Mouse (Mus musculus): ENCODE measurements around the gene Pnck.

Gene Pnck

DNA sequence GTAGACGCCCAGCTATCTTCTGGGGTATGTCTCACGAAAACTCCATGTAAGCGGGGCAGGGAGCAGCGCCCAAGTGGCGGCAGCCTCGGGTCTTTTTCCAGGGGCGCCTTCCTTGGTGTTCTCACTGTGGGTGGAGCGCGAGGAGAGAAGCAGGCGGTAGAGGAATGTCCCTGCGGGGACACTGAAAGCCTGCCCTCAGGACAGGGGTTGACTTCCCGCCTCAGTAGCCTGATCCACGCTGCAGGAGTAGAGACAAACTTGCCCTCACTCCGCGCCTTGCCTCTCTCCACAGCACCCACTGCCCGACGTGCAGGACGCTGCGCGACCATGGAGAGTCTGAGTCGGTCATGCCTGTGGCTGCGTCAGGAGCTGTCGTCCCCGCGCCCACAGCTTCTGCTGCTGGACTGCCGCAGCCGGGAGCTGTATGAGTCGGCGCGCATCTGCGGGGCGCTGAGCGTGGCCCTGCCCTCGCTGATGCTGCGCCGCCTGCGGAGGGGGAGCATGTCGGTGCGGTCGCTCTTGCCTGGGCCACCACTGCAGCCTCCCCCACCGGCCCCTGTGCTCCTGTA is 19.9 kb downstream of the Pnck start:
- in situ Hi-C loops (cut with MboI, MseI) = no loop called here

DNA sequence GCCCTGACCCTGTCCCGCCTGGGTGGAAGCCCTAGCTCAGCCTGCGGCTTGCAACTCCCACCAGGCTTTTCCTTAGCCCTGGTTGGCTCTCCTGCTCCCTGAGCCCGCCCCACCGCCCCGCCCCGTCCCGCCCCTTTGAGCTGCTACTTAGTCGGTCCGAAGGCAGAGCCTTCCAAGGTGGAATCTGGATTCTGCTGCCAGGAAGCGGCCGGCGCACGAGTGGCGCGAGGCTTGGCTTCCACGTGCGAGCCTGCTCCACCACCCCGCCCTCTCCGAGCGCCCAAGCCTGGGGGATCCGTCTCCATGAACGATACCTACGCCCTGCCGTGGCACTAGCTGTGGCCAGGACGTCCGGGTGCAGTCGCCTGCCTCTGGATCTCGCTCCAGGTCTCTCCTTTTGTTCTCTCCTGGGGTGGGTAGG is 20.7 kb downstream of the Pnck start, which contains the start of gene Dusp9:
TSS of gene Dusp9 (plus strand) at position 165 of the 421 bp plus-strand sequence.
- in situ Hi-C loops (cut with MboI, MseI) = no loop called here

DNA sequence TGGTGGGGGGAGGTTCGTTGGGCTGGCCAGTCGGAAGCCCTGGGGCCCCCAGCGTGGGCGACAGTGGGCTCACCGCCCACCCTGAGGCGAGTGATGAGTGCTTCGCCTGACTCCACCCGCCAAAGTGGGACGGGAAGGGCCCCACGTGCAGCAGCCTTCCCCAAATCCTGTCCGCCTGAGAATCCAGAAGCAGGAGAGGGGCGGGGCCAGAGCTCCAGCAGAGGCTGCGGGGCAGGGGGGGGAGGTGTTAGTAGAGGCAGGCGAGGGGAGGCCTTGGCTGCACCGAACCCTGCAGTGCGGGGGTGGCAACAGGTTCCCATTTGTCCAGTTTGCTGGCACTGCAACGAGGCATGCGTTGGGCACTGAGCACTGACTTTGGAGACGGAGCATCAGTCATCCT is 22.5 kb downstream of the Pnck start:
- in situ Hi-C loops (cut with MboI, MseI) = no loop called here

DNA sequence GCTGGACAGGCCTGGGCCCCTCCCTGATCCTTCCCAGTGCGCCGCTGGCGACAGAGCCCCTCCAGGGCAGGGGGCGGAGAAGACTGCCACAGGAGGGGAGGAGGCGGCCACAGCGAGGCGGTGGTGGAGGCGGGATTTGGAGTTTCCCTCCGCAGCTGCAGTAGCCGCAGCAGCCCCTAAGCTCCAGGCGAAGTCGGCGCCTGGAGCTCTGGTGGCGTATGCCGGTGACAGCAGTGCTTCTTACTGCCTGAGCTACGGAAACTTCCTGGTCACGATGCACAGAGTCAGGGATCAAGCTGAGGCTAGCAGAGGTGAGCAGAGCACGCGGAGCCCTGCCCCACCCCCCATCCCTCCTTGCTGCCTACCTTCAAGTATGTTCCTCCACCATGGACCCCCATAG is 24.5 kb downstream of the Pnck start:
- in situ Hi-C loops (cut with MboI, MseI) = no loop called here

DNA sequence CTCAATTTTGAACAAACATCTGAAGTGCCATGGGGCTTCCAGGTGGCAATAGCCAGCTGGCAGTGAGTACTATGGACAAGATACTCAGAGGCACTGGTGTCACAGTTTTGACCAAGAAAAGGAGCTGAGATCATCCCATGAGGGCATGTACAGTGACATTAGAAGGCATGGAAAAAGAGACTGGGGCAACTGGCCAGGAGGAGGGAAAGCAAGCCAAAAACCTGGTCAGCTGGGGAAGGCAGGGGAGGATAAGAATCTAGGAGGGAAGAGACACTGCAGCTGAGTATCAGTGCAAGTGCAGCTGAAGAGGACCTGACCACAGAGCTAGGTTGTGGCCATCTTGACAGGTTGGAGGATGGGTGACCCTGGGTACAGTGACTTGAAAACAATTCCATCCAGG is 32.9 kb downstream of the Pnck start:
- in situ Hi-C loops (cut with MboI, MseI) = no loop called here

DNA sequence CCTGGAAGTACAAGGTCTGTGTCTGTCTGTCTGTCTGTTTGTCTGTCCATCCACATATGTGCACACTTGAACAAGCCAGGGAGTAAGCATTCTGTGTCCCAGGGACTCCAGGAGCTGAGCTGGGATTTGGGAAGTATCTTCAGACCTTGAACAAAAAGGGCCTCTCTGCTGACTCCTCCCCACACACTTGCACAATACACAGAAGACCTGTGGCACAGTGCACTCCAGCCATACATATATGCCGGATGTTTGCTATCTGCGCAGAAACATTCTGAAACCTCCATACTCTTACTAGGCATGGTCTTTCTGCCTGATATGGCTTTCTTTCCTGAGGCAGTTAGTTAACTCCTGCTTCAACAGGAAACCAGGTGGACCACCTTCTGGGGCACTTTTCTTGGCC is 40.0 kb downstream of the Pnck start:
- in situ Hi-C loops (cut with MboI, MseI) = no loop called here

DNA sequence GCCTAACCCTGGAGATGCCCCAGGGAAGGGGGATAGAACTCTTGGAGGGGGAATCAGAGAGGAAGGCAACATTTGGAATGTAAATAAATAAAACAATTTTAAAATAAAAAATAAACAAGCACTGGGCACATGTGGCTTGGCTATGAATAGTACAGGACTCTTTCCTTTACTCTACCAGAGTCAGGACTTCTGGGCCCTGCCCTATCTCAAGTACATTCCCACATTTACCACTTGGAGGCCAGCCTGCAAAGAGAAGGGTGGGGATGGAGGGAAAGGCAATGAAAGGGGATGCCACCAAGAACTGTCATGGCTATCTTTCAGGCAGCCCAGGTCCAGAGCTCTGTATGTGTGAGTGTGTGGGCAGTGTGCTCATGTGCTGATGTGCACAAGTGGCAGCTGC is 40.5 kb downstream of the Pnck start:
- in situ Hi-C loops (cut with MboI, MseI) = no loop called here

DNA sequence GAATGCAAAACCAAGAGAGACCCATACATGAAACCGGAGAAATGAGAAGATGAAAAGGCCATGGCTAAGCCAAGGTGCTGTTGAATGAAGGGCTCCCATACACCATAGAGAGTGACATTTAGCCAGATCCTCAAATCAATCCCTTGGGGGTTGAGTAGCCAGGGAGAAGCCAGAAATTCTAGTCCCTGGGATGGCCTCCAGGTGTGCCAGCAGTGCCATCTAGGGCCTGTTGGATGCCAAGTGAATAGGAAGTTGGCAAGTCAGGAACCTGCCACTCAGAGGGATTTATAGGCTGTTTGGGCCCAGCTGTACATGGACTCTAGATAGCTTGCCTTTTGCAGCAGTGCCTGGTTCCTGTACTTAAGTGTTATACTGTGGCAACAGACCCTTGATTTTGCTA is 44.0 kb downstream of the Pnck start:
- in situ Hi-C loops (cut with MboI, MseI) = no loop called here

DNA sequence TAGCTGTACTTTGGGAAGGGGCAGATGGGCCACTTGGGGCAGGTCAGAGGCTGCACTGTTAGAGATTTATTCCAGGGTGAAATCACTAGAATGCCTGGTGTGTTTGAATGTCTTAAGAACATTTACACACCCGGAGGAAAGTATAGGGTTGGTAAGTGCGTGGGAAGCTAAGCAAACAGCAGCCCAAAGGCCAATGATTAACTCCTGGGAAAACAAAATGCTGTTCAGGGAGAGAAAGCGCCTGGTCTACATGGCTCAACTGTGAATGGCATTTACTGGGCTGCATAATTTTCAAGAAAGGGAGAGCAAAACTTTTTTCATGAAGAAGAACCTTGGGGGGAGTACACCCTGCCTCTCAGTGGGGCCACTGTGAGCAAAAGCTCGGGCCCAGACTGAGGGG is 46.3 kb downstream of the Pnck start:
- in situ Hi-C loops (cut with MboI, MseI) = no loop called here
